Mouse (Mus musculus): ENCODE measurements around the gene Fh1. TPM values are rescaled to one million over a fixed set of nuclear protein-coding genes. Genes with fewer than 3 reads are reported as not detected.

Gene Fh1
- 116 and 140 TPM in 2 replicates for polyA plus RNA-seq (2014; fragmentation: Nextera tagmentation; extraction: Ambion mirVana)

DNA sequence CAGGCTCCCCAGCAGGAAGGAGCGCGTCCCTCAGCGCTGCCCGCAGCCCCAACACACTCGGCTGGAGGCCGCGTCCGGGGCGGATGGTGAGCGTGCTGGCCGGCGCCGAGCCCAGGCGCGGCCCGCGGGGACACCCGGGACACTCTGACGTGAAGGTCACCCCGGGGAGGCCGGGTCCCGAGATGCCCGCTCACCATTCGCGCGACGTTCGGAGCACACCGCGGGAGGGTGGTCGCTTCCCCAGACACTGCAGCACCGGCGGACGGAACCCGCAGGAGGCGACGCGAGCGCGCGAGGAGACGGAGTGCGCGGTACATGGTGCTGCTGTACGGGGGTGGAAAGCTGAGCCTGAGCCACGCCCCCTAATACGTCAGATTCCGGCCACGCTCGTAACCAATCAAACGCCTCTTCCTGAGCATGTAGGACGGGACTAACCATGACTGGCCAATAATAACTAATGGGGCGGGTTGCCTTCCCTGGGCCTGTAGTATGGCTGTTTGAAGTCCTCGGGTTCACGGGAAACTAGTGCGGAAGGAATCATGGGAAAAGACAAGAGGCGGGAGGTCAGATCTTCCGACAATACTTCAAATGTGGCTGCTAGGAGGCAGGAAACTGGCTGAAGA, at the start of gene Fh1:
Gene Fh1, minus strand, starts transcription at position 379 of the 623 bp plus-strand sequence.
- no peaks in the 10 kb centered on the region for H3K9me3 ChIP-seq (ENCODE audit: control insufficient read depth, low read length)
- peak; percentile 100 for ATAC-seq (ENCODE audit: low FRiP score, low TSS enrichment)
- peak within 1 kb of the TSS; percentile 79 for H3K27ac ChIP-seq (ENCODE audit: low read depth, low read length)
- H3K9ac ChIP-seq (ENCODE audit: low read depth, low read length): peak within 1 kb of the TSS; percentile 91
- peak within 1 kb of the TSS; percentile 84 for H3K4me3 ChIP-seq (ENCODE audit: low read length)
- 0 out of 2 replicates have a peak, but pooled peaks cover 2% of the 10 kb centered on the region for H3K36me3 ChIP-seq (ENCODE audit: control insufficient read depth, insufficient read depth, low read length)
- H3K27me3 ChIP-seq (ENCODE audit: control insufficient read depth, insufficient read depth, low read length): no peaks in the 10 kb centered on the region
- under 1% methylated on average over 58 of the region's 58 CpGs for WGBS
- H3K4me1 ChIP-seq (ENCODE audit: control insufficient read depth, insufficient read depth, low read length): peaks cover 7% of the 10 kb centered on the region; the same call in 1 of the 2 replicates
- peak within 1 kb of the TSS; percentile 77 for H3K4me2 ChIP-seq (replicated peaks; ENCODE audit: low read depth, low read length)

DNA sequence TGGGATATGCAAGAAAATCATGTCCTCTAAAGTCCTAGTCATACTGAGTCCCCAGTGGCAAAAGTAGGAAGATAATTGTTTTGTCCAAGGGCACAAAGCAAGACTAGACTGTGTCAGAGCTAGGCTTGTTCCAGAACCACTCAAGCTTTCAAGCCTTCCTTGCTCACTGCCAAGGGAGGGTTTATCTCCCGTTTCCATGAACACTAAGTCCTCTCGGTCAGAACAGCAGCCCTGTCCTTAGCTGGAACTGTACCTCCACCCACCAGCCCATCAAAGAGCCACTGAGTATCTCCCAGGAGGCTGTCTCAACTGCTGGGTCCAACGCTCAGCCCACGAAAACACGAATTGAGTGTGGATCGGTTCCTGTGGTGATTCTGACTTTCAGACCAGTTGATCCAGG, 49.7 kb upstream of the Fh1 start:
- H3K36me3 ChIP-seq (ENCODE audit: control insufficient read depth, insufficient read depth, low read length): no peaks in the 10 kb centered on the region
- no peak overlapping the region for H3K9ac ChIP-seq (ENCODE audit: low read depth, low read length)
- H3K4me3 ChIP-seq (ENCODE audit: low read length): no peak overlapping the region
- H3K27ac ChIP-seq (ENCODE audit: low read depth, low read length): no peak overlapping the region
- no peaks in the 10 kb centered on the region for H3K4me1 ChIP-seq (ENCODE audit: control insufficient read depth, insufficient read depth, low read length)
- WGBS: 87% methylated on average over 6 of the region's 6 CpGs
- no peaks in the 10 kb centered on the region for H3K9me3 ChIP-seq (ENCODE audit: control insufficient read depth, low read length)
- no peak for ATAC-seq (ENCODE audit: low FRiP score, low TSS enrichment)
- H3K27me3 ChIP-seq (ENCODE audit: control insufficient read depth, insufficient read depth, low read length): no peaks in the 10 kb centered on the region
- H3K4me2 ChIP-seq (replicated peaks; ENCODE audit: low read depth, low read length): no peak overlapping the region

DNA sequence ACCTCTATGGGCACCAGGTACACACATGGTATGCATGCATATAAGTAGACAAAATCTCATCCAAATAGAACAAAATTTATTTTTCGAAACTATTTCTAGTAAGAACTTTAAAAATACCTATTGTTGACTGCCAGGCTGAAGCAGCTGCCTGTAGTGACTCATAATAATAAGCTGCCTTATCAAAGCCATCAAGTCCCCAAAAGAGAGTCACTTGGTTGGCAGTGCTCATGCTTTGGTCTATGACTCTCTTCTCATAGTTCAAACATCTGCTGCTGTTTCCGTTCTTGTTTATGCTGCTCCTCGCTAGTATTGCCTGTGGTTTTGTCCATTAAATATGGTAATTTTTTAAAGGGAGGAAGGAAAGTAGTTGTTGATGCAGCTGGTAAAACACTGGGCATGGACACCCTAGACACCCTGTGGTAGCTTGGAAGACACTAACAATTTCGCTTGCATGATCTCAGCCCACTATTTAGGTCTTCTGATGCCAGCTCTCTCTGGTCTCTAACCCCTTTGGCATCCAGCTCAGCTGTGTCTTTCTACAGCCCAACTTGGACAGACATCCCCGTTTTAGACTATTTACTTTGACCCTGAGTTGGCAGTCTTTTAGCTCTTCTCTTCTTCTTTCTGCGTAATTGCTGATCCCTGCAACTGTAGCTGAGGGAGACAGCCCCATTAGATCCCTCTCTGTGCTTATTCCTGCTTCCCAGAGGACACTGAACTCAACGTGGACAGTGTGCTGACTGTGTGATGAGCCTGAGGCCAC, 48.3 kb upstream of the Fh1 start:
- 82% methylated on average over 7 of the region's 7 CpGs for WGBS
- Histone ChIP-seq H3K4me3 (ENCODE audit: low read length) (no peak overlapping the region), H3K9ac (ENCODE audit: low read depth, low read length) (no peak overlapping the region), H3K4me1 (ENCODE audit: control insufficient read depth, insufficient read depth, low read length) (no peaks in the 10 kb centered on the region), H3K4me2 (replicated peaks; ENCODE audit: low read depth, low read length) (no peak overlapping the region), H3K36me3 (ENCODE audit: control insufficient read depth, insufficient read depth, low read length) (no peaks in the 10 kb centered on the region), H3K27me3 (ENCODE audit: control insufficient read depth, insufficient read depth, low read length) (no peaks in the 10 kb centered on the region), H3K9me3 (ENCODE audit: control insufficient read depth, low read length) (no peaks in the 10 kb centered on the region), H3K27ac (ENCODE audit: low read depth, low read length) (no peak overlapping the region)
- ATAC-seq (ENCODE audit: low FRiP score, low TSS enrichment): no peak

DNA sequence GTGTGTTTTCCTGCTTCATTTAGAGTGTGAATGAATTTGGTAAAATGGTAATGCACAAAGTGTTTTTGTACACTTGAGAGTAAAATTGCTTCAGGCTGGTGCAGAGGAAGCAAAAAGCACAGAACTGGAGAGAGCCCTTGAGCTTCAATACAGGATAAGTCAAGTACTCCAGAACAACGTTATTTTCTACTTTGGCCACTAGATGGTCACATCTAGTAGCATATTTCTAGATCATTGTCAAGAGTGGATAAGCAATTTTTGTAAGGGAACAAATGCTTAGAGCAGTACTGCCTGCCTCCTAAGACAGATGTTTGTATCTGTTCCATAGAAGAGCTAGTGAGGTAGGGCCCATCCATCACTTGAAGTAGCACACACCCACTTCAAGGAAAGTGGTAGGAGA, 46.2 kb upstream of the Fh1 start:
- no peak overlapping the region for H3K4me2 ChIP-seq (replicated peaks; ENCODE audit: low read depth, low read length)
- no peak overlapping the region for H3K4me3 ChIP-seq (ENCODE audit: low read length)
- ATAC-seq (ENCODE audit: low FRiP score, low TSS enrichment): no peak
- H3K4me1 ChIP-seq (ENCODE audit: control insufficient read depth, insufficient read depth, low read length): no peaks in the 10 kb centered on the region
- no peaks in the 10 kb centered on the region for H3K27me3 ChIP-seq (ENCODE audit: control insufficient read depth, insufficient read depth, low read length)
- H3K27ac ChIP-seq (ENCODE audit: low read depth, low read length): no peak overlapping the region
- WGBS: 16% methylated on average over 1 of the region's 1 CpGs
- no peaks in the 10 kb centered on the region for H3K36me3 ChIP-seq (ENCODE audit: control insufficient read depth, insufficient read depth, low read length)
- H3K9ac ChIP-seq (ENCODE audit: low read depth, low read length): no peak overlapping the region
- H3K9me3 ChIP-seq (ENCODE audit: control insufficient read depth, low read length): no peaks in the 10 kb centered on the region

DNA sequence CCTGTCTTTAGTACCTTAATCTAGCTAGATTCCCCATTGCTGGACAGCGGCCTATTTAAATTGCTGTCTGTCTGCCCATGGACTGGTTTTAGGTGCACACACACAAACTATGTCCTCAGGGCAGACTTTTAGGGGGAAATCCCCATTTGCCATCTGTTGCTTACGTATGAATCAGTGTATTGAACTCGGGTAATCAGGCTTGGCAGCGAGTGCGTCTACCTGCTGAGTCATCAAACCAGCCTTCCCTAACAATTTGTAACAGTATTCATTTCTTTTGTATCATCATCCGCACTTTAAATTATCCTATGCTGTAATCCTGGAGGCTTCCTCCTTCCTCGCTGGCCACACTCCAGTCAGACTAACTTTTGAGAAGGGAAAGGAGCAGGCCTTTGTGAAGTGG, 44.6 kb upstream of the Fh1 start:
- no peak for ATAC-seq (ENCODE audit: low FRiP score, low TSS enrichment)
- Histone ChIP-seq H3K27me3 (ENCODE audit: control insufficient read depth, insufficient read depth, low read length) (no peaks in the 10 kb centered on the region), H3K36me3 (ENCODE audit: control insufficient read depth, insufficient read depth, low read length) (no peaks in the 10 kb centered on the region), H3K9me3 (ENCODE audit: control insufficient read depth, low read length) (no peaks in the 10 kb centered on the region), H3K4me1 (ENCODE audit: control insufficient read depth, insufficient read depth, low read length) (no peaks in the 10 kb centered on the region), H3K4me3 (ENCODE audit: low read length) (no peak overlapping the region), H3K9ac (ENCODE audit: low read depth, low read length) (no peak overlapping the region), H3K4me2 (replicated peaks; ENCODE audit: low read depth, low read length) (no peak overlapping the region), H3K27ac (ENCODE audit: low read depth, low read length) (no peak overlapping the region)
- WGBS: 79% methylated on average over 7 of the region's 7 CpGs

DNA sequence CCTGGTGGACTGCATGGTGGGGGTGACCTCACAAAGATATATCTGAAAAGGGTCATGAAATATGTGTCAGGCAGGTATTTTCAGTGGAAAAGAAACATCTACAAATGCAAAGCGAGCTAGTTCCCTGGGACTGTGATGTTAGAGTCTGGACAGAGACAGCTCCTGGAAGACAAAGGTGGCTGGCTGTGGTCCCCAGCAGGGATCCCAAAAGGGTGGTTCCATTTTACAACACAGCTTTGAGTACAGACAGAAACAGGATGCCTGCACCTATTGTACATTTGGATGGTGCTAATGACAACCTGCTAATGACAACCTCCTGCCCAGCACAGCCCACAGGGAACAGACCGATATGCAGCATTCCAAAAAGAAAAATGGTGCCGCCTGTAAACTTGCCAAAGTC, 44.0 kb upstream of the Fh1 start:
- ATAC-seq (ENCODE audit: low FRiP score, low TSS enrichment): no peak
- no peaks in the 10 kb centered on the region for H3K27me3 ChIP-seq (ENCODE audit: control insufficient read depth, insufficient read depth, low read length)
- H3K4me1 ChIP-seq (ENCODE audit: control insufficient read depth, insufficient read depth, low read length): no peaks in the 10 kb centered on the region

DNA sequence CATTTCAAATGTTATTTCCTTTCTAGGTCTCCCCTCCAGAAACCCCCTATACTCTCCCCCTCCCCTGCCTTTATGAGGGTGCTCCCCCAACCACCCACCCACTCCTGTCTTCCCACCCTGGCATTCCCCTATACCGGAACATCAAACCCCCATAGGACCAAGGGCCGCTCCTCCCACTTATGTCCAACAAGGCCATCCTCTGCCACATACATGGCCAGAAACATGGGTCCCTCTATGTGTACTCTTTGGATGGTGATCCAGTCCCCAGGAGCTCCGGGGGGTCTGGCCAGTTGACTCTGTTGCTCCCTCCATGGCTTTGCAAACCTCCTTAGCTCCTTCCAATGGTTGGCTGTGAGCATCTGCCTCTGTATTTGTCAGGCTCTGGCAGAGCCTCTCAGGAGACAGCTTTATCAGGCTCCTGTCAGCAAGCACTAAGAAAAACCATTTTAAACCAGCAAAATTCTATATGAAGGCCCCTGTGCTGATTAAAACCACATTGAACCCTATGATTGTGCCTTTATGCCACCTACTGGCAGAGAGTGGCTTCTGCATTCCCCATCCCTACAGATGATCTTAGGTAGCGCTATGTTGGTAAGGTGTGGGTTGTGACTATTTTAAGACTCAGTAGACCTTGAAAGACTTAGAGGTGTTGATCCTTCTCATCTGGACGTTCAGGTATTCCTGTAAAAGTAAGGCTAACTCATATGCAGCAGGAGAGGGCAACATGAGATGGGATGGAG, 43.4 kb upstream of the Fh1 start:
- H3K27me3 ChIP-seq (ENCODE audit: control insufficient read depth, insufficient read depth, low read length): no peaks in the 10 kb centered on the region
- H3K4me1 ChIP-seq (ENCODE audit: control insufficient read depth, insufficient read depth, low read length): no peaks in the 10 kb centered on the region
- peak; percentile 65; the same call in 1 of the 2 replicates for ATAC-seq (ENCODE audit: low FRiP score, low TSS enrichment)
- no peak overlapping the region for H3K4me3 ChIP-seq (ENCODE audit: low read length)
- H3K36me3 ChIP-seq (ENCODE audit: control insufficient read depth, insufficient read depth, low read length): no peaks in the 10 kb centered on the region
- H3K4me2 ChIP-seq (replicated peaks; ENCODE audit: low read depth, low read length): no peak overlapping the region
- H3K27ac ChIP-seq (ENCODE audit: low read depth, low read length): no peak overlapping the region
- no peak overlapping the region for H3K9ac ChIP-seq (ENCODE audit: low read depth, low read length)
- H3K9me3 ChIP-seq (ENCODE audit: control insufficient read depth, low read length): no peaks in the 10 kb centered on the region
- WGBS: 80% methylated on average over 5 of the region's 5 CpGs

More for the DNA sequence above, 44.0 kb upstream of the Fh1 start:
- no peaks in the 10 kb centered on the region for H3K9me3 ChIP-seq (ENCODE audit: control insufficient read depth, low read length)
- H3K4me2 ChIP-seq (replicated peaks; ENCODE audit: low read depth, low read length): no peak overlapping the region
- H3K27ac ChIP-seq (ENCODE audit: low read depth, low read length): no peak overlapping the region
- no peak overlapping the region for H3K4me3 ChIP-seq (ENCODE audit: low read length)
- no peaks in the 10 kb centered on the region for H3K36me3 ChIP-seq (ENCODE audit: control insufficient read depth, insufficient read depth, low read length)
- WGBS: 83% methylated on average over 3 of the region's 3 CpGs
- no peak overlapping the region for H3K9ac ChIP-seq (ENCODE audit: low read depth, low read length)

DNA sequence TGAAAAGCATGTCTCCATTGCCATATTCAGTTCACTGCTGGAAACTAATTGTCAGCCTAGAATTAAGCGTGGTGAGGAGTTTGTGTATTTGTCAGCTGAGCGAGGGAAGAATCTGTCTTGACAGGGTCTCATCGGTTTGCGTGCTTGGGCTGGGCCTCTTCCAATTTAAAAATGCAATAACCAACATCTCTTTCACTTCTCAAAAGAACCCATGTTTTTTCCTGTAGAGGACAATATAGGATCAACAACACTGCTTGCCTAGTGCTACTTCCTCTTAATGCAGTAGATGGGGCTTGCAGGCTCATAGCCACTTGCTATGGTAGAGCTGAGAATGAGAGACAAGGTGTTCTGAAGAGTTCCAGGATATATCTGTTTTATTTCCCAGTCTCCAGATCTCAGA, 34.5 kb upstream of the Fh1 start:
- H3K36me3 ChIP-seq (ENCODE audit: control insufficient read depth, insufficient read depth, low read length): no peaks in the 10 kb centered on the region
- H3K9ac ChIP-seq (ENCODE audit: low read depth, low read length): no peak overlapping the region
- WGBS: 96% methylated on average over 4 of the region's 4 CpGs
- H3K4me1 ChIP-seq (ENCODE audit: control insufficient read depth, insufficient read depth, low read length): no peaks in the 10 kb centered on the region
- no peaks in the 10 kb centered on the region for H3K27me3 ChIP-seq (ENCODE audit: control insufficient read depth, insufficient read depth, low read length)
- no peaks in the 10 kb centered on the region for H3K9me3 ChIP-seq (ENCODE audit: control insufficient read depth, low read length)
- H3K4me2 ChIP-seq (replicated peaks; ENCODE audit: low read depth, low read length): no peak overlapping the region
- H3K4me3 ChIP-seq (ENCODE audit: low read length): no peak overlapping the region
- no peak for ATAC-seq (ENCODE audit: low FRiP score, low TSS enrichment)
- H3K27ac ChIP-seq (ENCODE audit: low read depth, low read length): no peak overlapping the region

DNA sequence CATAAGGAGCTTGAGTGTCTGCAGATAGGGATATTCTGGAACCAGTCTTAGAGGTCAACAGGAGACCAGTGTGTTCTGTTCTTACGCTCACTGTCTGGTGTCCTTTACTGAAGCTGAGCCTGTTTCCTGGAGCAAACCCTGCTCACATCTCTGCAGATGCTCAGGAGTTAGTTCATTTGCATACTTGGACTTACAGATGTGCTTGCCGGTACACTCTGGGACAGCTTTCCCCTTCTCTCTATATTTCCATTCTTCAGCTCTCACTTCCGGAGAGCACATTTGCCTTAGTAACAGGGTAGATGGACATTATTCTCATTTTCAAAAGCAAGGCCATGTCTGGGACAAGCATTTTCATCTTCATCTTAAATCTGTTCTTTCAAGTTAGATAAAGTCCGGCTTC, 23.2 kb upstream of the Fh1 start:
- H3K4me3 ChIP-seq (ENCODE audit: low read length): no peak overlapping the region
- no peaks in the 10 kb centered on the region for H3K36me3 ChIP-seq (ENCODE audit: control insufficient read depth, insufficient read depth, low read length)
- H3K27ac ChIP-seq (ENCODE audit: low read depth, low read length): no peak overlapping the region
- no peaks in the 10 kb centered on the region for H3K9me3 ChIP-seq (ENCODE audit: control insufficient read depth, low read length)
- no peak overlapping the region for H3K4me2 ChIP-seq (replicated peaks; ENCODE audit: low read depth, low read length)
- 94% methylated on average over 4 of the region's 4 CpGs for WGBS
- no peak overlapping the region for H3K9ac ChIP-seq (ENCODE audit: low read depth, low read length)
- no peak for ATAC-seq (ENCODE audit: low FRiP score, low TSS enrichment)
- H3K4me1 ChIP-seq (ENCODE audit: control insufficient read depth, insufficient read depth, low read length): no peaks in the 10 kb centered on the region
- no peaks in the 10 kb centered on the region for H3K27me3 ChIP-seq (ENCODE audit: control insufficient read depth, insufficient read depth, low read length)
